Mouse (Mus musculus): ENCODE measurements around the gene Pawr. TPM values are rescaled to one million over a fixed set of nuclear protein-coding genes. Genes with fewer than 3 reads are reported as not detected.
"Not testable (repeated sequence)": the region's sequence is repeated elsewhere in the genome, so short reads cannot be mapped to it uniquely, and the experiment has no call there.

Gene Pawr
- polyA plus RNA-seq, 1 experiment from 2014 or later, result 2.2 TPM

GRCm38 (mm10) chr10:108343734-108344133, 11.8 kb downstream of the Pawr start:
- ATAC-seq (ENCODE audit: low FRiP score, low read depth), result no peak
- Histone ChIP-seq H3K4me1 (no peaks in the 10 kb centered on the region), H3K36me3 (no peaks in the 10 kb centered on the region), H3K4me2 (replicated peaks) (no peak overlapping the region), H3K9me3 (peaks cover 9% of the 10 kb centered on the region), H3K9ac (no peak overlapping the region), H3K27ac (no peak overlapping the region), H3K27me3 (no peaks in the 10 kb centered on the region), H3K4me3 (no peak overlapping the region)

DNA sequence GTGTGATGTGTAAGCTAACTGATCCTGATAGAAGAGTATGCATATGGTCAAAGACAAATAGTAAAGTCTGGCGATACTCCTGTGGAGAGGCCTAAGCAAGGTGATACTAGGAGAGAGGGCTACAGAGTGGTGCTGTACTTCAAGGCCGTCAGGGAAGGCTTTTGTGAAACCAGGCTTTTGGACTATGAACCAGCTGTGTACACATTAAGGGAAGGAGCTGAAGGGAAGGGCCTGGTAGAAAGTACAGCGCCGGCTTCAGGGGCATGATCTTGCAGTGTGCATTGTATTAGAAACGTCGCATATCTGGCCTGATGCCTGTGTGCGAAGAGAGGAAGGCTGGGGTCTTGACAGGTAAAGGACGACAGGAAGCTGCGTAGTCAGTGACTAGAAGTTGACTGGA, 13.2 kb downstream of the Pawr start:
- H3K4me3 ChIP-seq, result no peak overlapping the region
- no peak overlapping the region for H3K9ac ChIP-seq
- peaks cover 3% of the 10 kb centered on the region; the same call in 1 of the 2 replicates for H3K4me1 ChIP-seq
- WGBS, result 93% methylated on average over 9 of the region's 9 CpGs
- no peak overlapping the region for H3K4me2 ChIP-seq (replicated peaks)
- no peaks in the 10 kb centered on the region for H3K27me3 ChIP-seq
- no peak for ATAC-seq (ENCODE audit: low FRiP score, low read depth)
- no peak overlapping the region for H3K27ac ChIP-seq
- H3K36me3 ChIP-seq, result no peaks in the 10 kb centered on the region
- H3K9me3 ChIP-seq, result peaks cover 9% of the 10 kb centered on the region

GRCm38 (mm10) chr10:108346301-108346700, 14.4 kb downstream of the Pawr start:
- H3K27ac ChIP-seq, H3K4me1 ChIP-seq: not testable (repeated sequence)

DNA sequence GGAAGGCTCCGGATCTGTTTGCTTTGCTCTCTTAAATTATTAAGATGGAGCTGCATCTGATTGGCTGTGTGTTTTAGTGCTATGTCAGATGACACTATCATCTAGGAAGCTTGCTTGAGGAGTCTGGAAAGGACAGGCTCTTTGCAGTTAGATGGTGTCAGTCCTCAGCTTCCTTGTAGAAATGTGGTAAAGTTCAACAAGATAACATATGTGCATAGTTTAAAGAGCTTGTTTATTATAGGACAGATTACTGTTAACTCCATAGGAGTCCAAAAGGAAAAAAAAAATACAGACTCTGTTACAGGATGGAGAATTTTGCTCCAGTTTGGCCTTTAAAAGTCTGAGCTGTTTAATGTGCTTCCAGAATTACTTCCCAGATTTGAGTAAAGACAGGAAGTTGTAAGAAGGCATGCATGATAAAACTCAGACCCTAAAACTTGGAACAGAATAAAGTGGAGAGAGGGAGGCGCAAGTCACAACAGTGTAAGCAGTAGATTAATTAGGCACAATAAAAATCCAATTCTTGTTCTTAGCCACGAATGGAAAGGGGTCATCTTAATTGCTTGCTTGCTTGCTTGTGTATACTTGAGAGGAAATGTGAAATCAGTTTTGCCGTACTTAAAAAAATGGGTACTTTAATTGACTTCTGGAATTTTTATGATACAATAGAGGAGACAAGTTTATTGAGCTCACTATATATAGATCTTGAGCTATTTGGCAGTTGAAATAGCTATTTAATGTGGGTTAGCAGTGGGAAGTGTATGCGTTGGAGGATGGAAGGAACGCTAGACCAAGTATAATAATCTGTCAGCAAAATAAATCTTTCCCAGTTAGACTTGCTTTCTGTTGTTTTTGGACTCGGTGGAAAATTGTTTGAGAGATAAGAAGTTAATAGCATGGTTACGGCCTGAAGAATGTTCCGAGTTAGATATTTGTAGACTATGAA, 18.5 kb downstream of the Pawr start:
- Histone ChIP-seq H3K27ac (no peak overlapping the region), H3K36me3 (no peaks in the 10 kb centered on the region), H3K9me3 (peaks cover 9% of the 10 kb centered on the region), H3K4me3 (no peak overlapping the region), H3K4me1 (peaks cover 6% of the 10 kb centered on the region; the same call in 1 of the 2 replicates), H3K27me3 (no peaks in the 10 kb centered on the region; the same call in 1 of the 2 replicates), H3K9ac (no peak overlapping the region), H3K4me2 (replicated peaks) (no peak overlapping the region)
- peak; percentile 67; the same call in 1 of the 2 replicates for ATAC-seq (ENCODE audit: low FRiP score, low read depth)
- 40% methylated on average over 9 of the region's 9 CpGs for WGBS

More at GRCm38 (mm10) chr10:108346301-108346700, 14.4 kb downstream of the Pawr start:
- not testable (repeated sequence) for H3K36me3 ChIP-seq; H3K9me3 ChIP-seq; H3K9ac ChIP-seq; H3K4me3 ChIP-seq; ATAC-seq (ENCODE audit: low FRiP score, low read depth); H3K27me3 ChIP-seq; H3K4me2 ChIP-seq (replicated peaks)
- WGBS, result 91% methylated on average over 4 of the region's 4 CpGs

DNA sequence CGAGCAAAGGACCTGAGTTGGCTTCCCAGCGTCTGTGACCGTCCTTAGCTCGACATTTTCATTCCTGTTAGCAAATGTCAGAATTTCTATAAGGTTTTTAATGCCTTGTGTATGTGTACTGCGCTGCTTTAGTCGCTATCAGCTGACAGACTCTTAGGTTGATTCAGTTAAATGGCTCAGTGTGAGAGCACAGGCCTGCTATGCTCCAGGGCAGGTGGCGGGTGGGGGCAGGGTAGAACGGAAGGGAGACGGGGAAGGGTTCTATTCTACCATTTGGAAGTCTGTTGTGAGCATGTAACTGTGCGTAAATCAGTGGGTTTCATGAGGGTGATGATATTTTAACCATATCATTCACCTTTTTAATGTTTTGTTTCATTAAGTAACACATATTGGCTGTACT, 21.0 kb downstream of the Pawr start:
- Histone ChIP-seq H3K9ac (no peak overlapping the region), H3K4me3 (no peak overlapping the region), H3K27ac (no peak overlapping the region), H3K9me3 (no peaks in the 10 kb centered on the region), H3K4me2 (replicated peaks) (no peak overlapping the region), H3K4me1 (peaks cover 6% of the 10 kb centered on the region; the same call in 1 of the 2 replicates), H3K27me3 (no peaks in the 10 kb centered on the region; the same call in 1 of the 2 replicates), H3K36me3 (no peaks in the 10 kb centered on the region)
- WGBS, result 71% methylated on average over 10 of the region's 10 CpGs
- no peak; the same call in 1 of the 2 replicates for ATAC-seq (ENCODE audit: low FRiP score, low read depth)

DNA sequence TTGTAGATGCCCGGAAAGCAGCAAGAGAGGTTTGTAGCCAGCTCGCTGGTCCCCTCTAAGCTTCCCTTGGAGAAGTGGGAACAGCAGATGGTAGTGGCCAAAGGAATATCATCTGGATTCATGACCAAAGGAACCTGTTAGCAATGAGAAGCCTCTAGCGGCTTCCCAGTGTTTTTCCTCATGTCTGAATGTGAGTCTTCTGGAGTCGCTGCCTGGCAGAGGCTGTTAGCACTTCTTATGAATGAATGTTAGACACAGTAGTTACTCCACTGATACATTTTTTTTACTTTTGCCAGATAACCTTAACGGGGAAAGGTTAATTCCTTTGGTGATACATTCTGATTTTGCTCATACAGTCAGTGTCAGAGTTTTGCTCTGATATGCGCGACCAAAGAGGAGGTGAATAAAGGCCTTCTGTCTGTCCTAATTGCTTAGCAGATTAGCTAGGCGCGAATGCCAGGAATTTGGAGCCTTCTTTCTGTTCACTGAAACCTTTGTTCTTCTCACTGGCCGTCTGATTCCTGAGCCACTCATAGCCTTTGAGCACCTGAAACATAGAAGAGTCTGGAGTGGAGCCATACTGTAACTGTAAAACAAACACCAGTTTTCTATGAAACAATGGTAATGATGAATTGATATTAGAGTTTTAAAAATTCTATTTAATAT, 22.9 kb downstream of the Pawr start:
- no peak overlapping the region for H3K9ac ChIP-seq
- ATAC-seq (ENCODE audit: low FRiP score, low read depth), result no peak
- no peaks in the 10 kb centered on the region for H3K9me3 ChIP-seq
- no peaks in the 10 kb centered on the region; the same call in 1 of the 2 replicates for H3K27me3 ChIP-seq
- no peak overlapping the region for H3K4me2 ChIP-seq (replicated peaks)
- no peak overlapping the region for H3K4me3 ChIP-seq
- WGBS, result 61% methylated on average over 10 of the region's 10 CpGs
- H3K4me1 ChIP-seq, result peaks cover 5% of the 10 kb centered on the region; the same call in 1 of the 2 replicates
- H3K36me3 ChIP-seq, result no peaks in the 10 kb centered on the region
- H3K27ac ChIP-seq, result no peak overlapping the region

DNA sequence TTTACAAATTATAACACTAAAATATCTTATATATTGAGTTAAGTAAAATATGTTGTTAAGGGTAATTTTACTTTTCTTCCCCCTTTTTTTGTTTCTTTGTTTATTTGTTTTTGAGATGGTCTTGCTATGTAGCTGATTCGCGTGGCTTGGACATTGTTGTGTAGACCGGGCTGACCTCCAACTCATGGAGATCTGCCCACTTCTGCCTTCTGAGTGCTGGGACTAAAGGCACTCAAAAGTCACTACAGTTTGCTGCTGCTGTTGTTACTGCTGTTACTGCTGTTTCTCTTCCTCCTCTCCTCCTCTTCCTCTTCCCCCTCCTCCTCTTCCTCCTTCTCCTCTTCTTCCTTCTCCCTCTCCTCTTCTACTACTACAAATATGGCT, 23.5 kb downstream of the Pawr start:
- no peak overlapping the region for H3K4me3 ChIP-seq
- H3K27ac ChIP-seq, result no peak overlapping the region
- 88% methylated on average over 3 of the region's 3 CpGs for WGBS
- H3K4me1 ChIP-seq, result peaks cover under 1% of the 10 kb centered on the region; the same call in 1 of the 2 replicates
- H3K9ac ChIP-seq, result no peak overlapping the region
- ATAC-seq (ENCODE audit: low FRiP score, low read depth), result no peak
- no peak overlapping the region for H3K4me2 ChIP-seq (replicated peaks)
- no peaks in the 10 kb centered on the region; the same call in 1 of the 2 replicates for H3K27me3 ChIP-seq
- no peaks in the 10 kb centered on the region for H3K36me3 ChIP-seq
- no peaks in the 10 kb centered on the region for H3K9me3 ChIP-seq

GRCm38 (mm10) chr10:108356601-108357187, 24.8 kb downstream of the Pawr start:
- no peaks in the 10 kb centered on the region; the same call in 1 of the 2 replicates for H3K27me3 ChIP-seq
- no peaks in the 10 kb centered on the region for H3K36me3 ChIP-seq
- 94% methylated on average over 12 of the region's 12 CpGs for WGBS
- no peak overlapping the region for H3K4me2 ChIP-seq (replicated peaks)
- no peak overlapping the region for H3K9ac ChIP-seq
- ATAC-seq (ENCODE audit: low FRiP score, low read depth), result no peak
- H3K4me3 ChIP-seq, result no peak overlapping the region
- no peak overlapping the region for H3K27ac ChIP-seq
- H3K4me1 ChIP-seq, result no peaks in the 10 kb centered on the region
- H3K9me3 ChIP-seq, result no peaks in the 10 kb centered on the region

GRCm38 (mm10) chr10:108359974-108360373, 28.1 kb downstream of the Pawr start:
- H3K4me3 ChIP-seq, result no peak overlapping the region
- no peaks in the 10 kb centered on the region for H3K36me3 ChIP-seq
- H3K9ac ChIP-seq, result no peak overlapping the region
- ATAC-seq (ENCODE audit: low FRiP score, low read depth), result no peak
- no peak overlapping the region for H3K27ac ChIP-seq
- no peak overlapping the region for H3K4me2 ChIP-seq (replicated peaks)
- H3K4me1 ChIP-seq, result no peaks in the 10 kb centered on the region; the same call in 1 of the 2 replicates
- peaks cover 2% of the 10 kb centered on the region; the same call in 1 of the 2 replicates for H3K9me3 ChIP-seq
- WGBS, result 83% methylated on average over 16 of the region's 16 CpGs
- H3K27me3 ChIP-seq, result no peaks in the 10 kb centered on the region

- WGBS, result 44% methylated on average over 6 of the region's 6 CpGs
- Histone ChIP-seq H3K27me3 (no peaks in the 10 kb centered on the region), H3K36me3 (0 out of 2 replicates have a peak, but pooled peaks cover 4% of the 10 kb centered on the region), H3K9me3 (peaks cover 9% of the 10 kb centered on the region; the same call in 1 of the 2 replicates), H3K4me1 (no peaks in the 10 kb centered on the region; the same call in 1 of the 2 replicates), H3K4me2 (replicated peaks) (no peak overlapping the region), H3K27ac (no peak overlapping the region), H3K4me3 (no peak overlapping the region), H3K9ac (no peak overlapping the region)
- ATAC-seq (ENCODE audit: low FRiP score, low read depth), result no peak
Observed at GRCm38 (mm10) chr10:108360801-108361200, 28.9 kb downstream of the Pawr start.

- Histone ChIP-seq H3K9ac (no peak overlapping the region), H3K4me3 (no peak overlapping the region), H3K27ac (no peak overlapping the region), H3K4me2 (replicated peaks) (no peak overlapping the region), H3K27me3 (no peaks in the 10 kb centered on the region), H3K36me3 (0 out of 2 replicates have a peak, but pooled peaks cover 4% of the 10 kb centered on the region), H3K9me3 (peaks cover 11% of the 10 kb centered on the region; the same call in 1 of the 2 replicates), H3K4me1 (no peaks in the 10 kb centered on the region; the same call in 1 of the 2 replicates)
- WGBS, result 63% methylated on average over 9 of the region's 9 CpGs
- no peak for ATAC-seq (ENCODE audit: low FRiP score, low read depth)
Observed at GRCm38 (mm10) chr10:108361419-108362155, 29.7 kb downstream of the Pawr start.

Data from limb, embryonic 13.5 days (tissue).